Mouse (Mus musculus): Measurements from ENCODE around the gene Cux1. TPM values are rescaled to one million over a fixed set of nuclear protein-coding genes. Genes with fewer than 3 reads are reported as not detected.

Cux1 gene
- polyA plus RNA-seq, 1 experiment from 2014 or later, result 100 TPM

GRCm38 (mm10) chr5:136563104-136563503 is 4.2 kb downstream of the Cux1 start:
- H3K4me2 ChIP-seq (ENCODE audit: low read length), result no peak overlapping the region

GRCm38 (mm10) chr5:136562212-136562611 is 5.1 kb downstream of the Cux1 start:
- Histone ChIP-seq H3K9ac (ENCODE audit: low read depth, low read length) (no peak overlapping the region), H3K27me3 (replicated peaks; ENCODE audit: control insufficient read depth, insufficient read depth, low read length) (no peaks in the 10 kb centered on the region), H3K4me3 (ENCODE audit: low read length) (no peak overlapping the region), H3K36me3 (ENCODE audit: control insufficient read depth, insufficient read depth, low read length) (no peaks in the 10 kb centered on the region), H3K27ac (ENCODE audit: low read depth, low read length) (no peak overlapping the region), H3K9me3 (ENCODE audit: control insufficient read depth, low read length) (no peaks in the 10 kb centered on the region), H3K4me2 (ENCODE audit: low read length) (no peak overlapping the region), H3K4me1 (ENCODE audit: control insufficient read depth, insufficient read depth, low read depth, low read length) (peaks cover 17% of the 10 kb centered on the region)
- 68% methylated on average over 1 of the region's 1 CpGs for WGBS
- no peak for ATAC-seq

More at GRCm38 (mm10) chr5:136563104-136563503, 4.2 kb downstream of the Cux1 start:
- Histone ChIP-seq H3K27ac (ENCODE audit: low read depth, low read length) (no peak overlapping the region), H3K4me3 (ENCODE audit: low read length) (no peak overlapping the region), H3K4me1 (ENCODE audit: control insufficient read depth, insufficient read depth, low read depth, low read length) (peaks cover 20% of the 10 kb centered on the region), H3K36me3 (ENCODE audit: control insufficient read depth, insufficient read depth, low read length) (no peaks in the 10 kb centered on the region), H3K9me3 (ENCODE audit: control insufficient read depth, low read length) (no peaks in the 10 kb centered on the region), H3K27me3 (replicated peaks; ENCODE audit: control insufficient read depth, insufficient read depth, low read length) (no peaks in the 10 kb centered on the region), H3K9ac (ENCODE audit: low read depth, low read length) (no peak overlapping the region)
- WGBS, result 53% methylated on average over 4 of the region's 4 CpGs
- no peak for ATAC-seq

GRCm38 (mm10) chr5:136561641-136562040 is 5.6 kb downstream of the Cux1 start:
- Histone ChIP-seq H3K4me1 (ENCODE audit: control insufficient read depth, insufficient read depth, low read depth, low read length) (peaks cover 17% of the 10 kb centered on the region), H3K4me3 (ENCODE audit: low read length) (no peak overlapping the region), H3K4me2 (ENCODE audit: low read length) (no peak overlapping the region), H3K27ac (ENCODE audit: low read depth, low read length) (no peak overlapping the region), H3K27me3 (replicated peaks; ENCODE audit: control insufficient read depth, insufficient read depth, low read length) (no peaks in the 10 kb centered on the region), H3K9ac (ENCODE audit: low read depth, low read length) (no peak overlapping the region), H3K36me3 (ENCODE audit: control insufficient read depth, insufficient read depth, low read length) (no peaks in the 10 kb centered on the region), H3K9me3 (ENCODE audit: control insufficient read depth, low read length) (no peaks in the 10 kb centered on the region)
- no peak for ATAC-seq
- WGBS, result 85% methylated on average over 1 of the region's 1 CpGs

- H3K36me3 ChIP-seq (ENCODE audit: control insufficient read depth, insufficient read depth, low read length), result no peaks in the 10 kb centered on the region
- H3K27me3 ChIP-seq (replicated peaks; ENCODE audit: control insufficient read depth, insufficient read depth, low read length), result no peaks in the 10 kb centered on the region
- H3K27ac ChIP-seq (ENCODE audit: low read depth, low read length), result no peak overlapping the region
- H3K9me3 ChIP-seq (ENCODE audit: control insufficient read depth, low read length), result no peaks in the 10 kb centered on the region
- H3K9ac ChIP-seq (ENCODE audit: low read depth, low read length), result no peak overlapping the region
- ATAC-seq, result no peak
- peaks cover 20% of the 10 kb centered on the region for H3K4me1 ChIP-seq (ENCODE audit: control insufficient read depth, insufficient read depth, low read depth, low read length)
- H3K4me2 ChIP-seq (ENCODE audit: low read length), result no peak overlapping the region
- WGBS, result 77% methylated on average over 7 of the region's 7 CpGs
- no peak overlapping the region for H3K4me3 ChIP-seq (ENCODE audit: low read length)
Observed at GRCm38 (mm10) chr5:136560656-136561055, 6.6 kb downstream of the Cux1 start.

- Histone ChIP-seq H3K4me3 (ENCODE audit: low read length) (no peak overlapping the region), H3K9ac (ENCODE audit: low read depth, low read length) (no peak overlapping the region), H3K27ac (ENCODE audit: low read depth, low read length) (no peak overlapping the region), H3K4me1 (ENCODE audit: control insufficient read depth, insufficient read depth, low read depth, low read length) (peaks cover 5% of the 10 kb centered on the region), H3K27me3 (replicated peaks; ENCODE audit: control insufficient read depth, insufficient read depth, low read length) (no peaks in the 10 kb centered on the region), H3K36me3 (ENCODE audit: control insufficient read depth, insufficient read depth, low read length) (no peaks in the 10 kb centered on the region), H3K4me2 (ENCODE audit: low read length) (no peak overlapping the region), H3K9me3 (ENCODE audit: control insufficient read depth, low read length) (no peaks in the 10 kb centered on the region)
- WGBS, result 78% methylated on average over 4 of the region's 4 CpGs
- ATAC-seq, result no peak
Observed at GRCm38 (mm10) chr5:136557446-136557845, 9.8 kb downstream of the Cux1 start.

- Histone ChIP-seq H3K9ac (ENCODE audit: low read depth, low read length) (no peak overlapping the region), H3K36me3 (ENCODE audit: control insufficient read depth, insufficient read depth, low read length) (no peaks in the 10 kb centered on the region), H3K4me2 (ENCODE audit: low read length) (no peak overlapping the region), H3K9me3 (ENCODE audit: control insufficient read depth, low read length) (no peaks in the 10 kb centered on the region), H3K4me1 (ENCODE audit: control insufficient read depth, insufficient read depth, low read depth, low read length) (peaks cover 9% of the 10 kb centered on the region), H3K27ac (ENCODE audit: low read depth, low read length) (no peak overlapping the region), H3K27me3 (replicated peaks; ENCODE audit: control insufficient read depth, insufficient read depth, low read length) (no peaks in the 10 kb centered on the region), H3K4me3 (ENCODE audit: low read length) (no peak overlapping the region)
- no peak for ATAC-seq
- WGBS, result 80% methylated on average over 14 of the region's 14 CpGs
Observed at GRCm38 (mm10) chr5:136556328-136557262, 10.7 kb downstream of the Cux1 start.

- no peak overlapping the region for H3K4me2 ChIP-seq (ENCODE audit: low read length)
- no peaks in the 10 kb centered on the region for H3K27me3 ChIP-seq (replicated peaks; ENCODE audit: control insufficient read depth, insufficient read depth, low read length)
- H3K36me3 ChIP-seq (ENCODE audit: control insufficient read depth, insufficient read depth, low read length), result no peaks in the 10 kb centered on the region
- H3K4me3 ChIP-seq (ENCODE audit: low read length), result no peak overlapping the region
- H3K9ac ChIP-seq (ENCODE audit: low read depth, low read length), result no peak overlapping the region
- ATAC-seq, result no peak
- WGBS, result 38% methylated on average over 5 of the region's 5 CpGs
- no peaks in the 10 kb centered on the region for H3K9me3 ChIP-seq (ENCODE audit: control insufficient read depth, low read length)
- peaks cover 9% of the 10 kb centered on the region for H3K4me1 ChIP-seq (ENCODE audit: control insufficient read depth, insufficient read depth, low read depth, low read length)
- no peak overlapping the region for H3K27ac ChIP-seq (ENCODE audit: low read depth, low read length)
Observed at GRCm38 (mm10) chr5:136555703-136556102, 11.6 kb downstream of the Cux1 start.

GRCm38 (mm10) chr5:136552832-136553231 is 14.5 kb downstream of the Cux1 start:
- Histone ChIP-seq H3K36me3 (ENCODE audit: control insufficient read depth, insufficient read depth, low read length) (no peaks in the 10 kb centered on the region), H3K27ac (ENCODE audit: low read depth, low read length) (no peak overlapping the region), H3K9me3 (ENCODE audit: control insufficient read depth, low read length) (no peaks in the 10 kb centered on the region), H3K4me2 (ENCODE audit: low read length) (no peak overlapping the region), H3K4me1 (ENCODE audit: control insufficient read depth, insufficient read depth, low read depth, low read length) (peaks cover 9% of the 10 kb centered on the region), H3K4me3 (ENCODE audit: low read length) (no peak overlapping the region), H3K27me3 (replicated peaks; ENCODE audit: control insufficient read depth, insufficient read depth, low read length) (no peaks in the 10 kb centered on the region), H3K9ac (ENCODE audit: low read depth, low read length) (no peak overlapping the region)
- ATAC-seq, result no peak

- Histone ChIP-seq H3K36me3 (ENCODE audit: control insufficient read depth, insufficient read depth, low read length) (no peaks in the 10 kb centered on the region), H3K4me1 (ENCODE audit: control insufficient read depth, insufficient read depth, low read depth, low read length) (peaks cover 9% of the 10 kb centered on the region), H3K27me3 (replicated peaks; ENCODE audit: control insufficient read depth, insufficient read depth, low read length) (no peaks in the 10 kb centered on the region), H3K4me3 (ENCODE audit: low read length) (no peak overlapping the region), H3K4me2 (ENCODE audit: low read length) (no peak overlapping the region), H3K9ac (ENCODE audit: low read depth, low read length) (no peak overlapping the region), H3K27ac (ENCODE audit: low read depth, low read length) (no peak overlapping the region), H3K9me3 (ENCODE audit: control insufficient read depth, low read length) (no peaks in the 10 kb centered on the region)
- no peak for ATAC-seq
- WGBS, result 89% methylated on average over 3 of the region's 3 CpGs
Observed at GRCm38 (mm10) chr5:136552093-136552492, 15.2 kb downstream of the Cux1 start.

Data from hindbrain, embryonic 16.5 days (tissue).